Comparison of ENCODE assay signal across 18 mouse cellular contexts in the genomic region with DNA sequence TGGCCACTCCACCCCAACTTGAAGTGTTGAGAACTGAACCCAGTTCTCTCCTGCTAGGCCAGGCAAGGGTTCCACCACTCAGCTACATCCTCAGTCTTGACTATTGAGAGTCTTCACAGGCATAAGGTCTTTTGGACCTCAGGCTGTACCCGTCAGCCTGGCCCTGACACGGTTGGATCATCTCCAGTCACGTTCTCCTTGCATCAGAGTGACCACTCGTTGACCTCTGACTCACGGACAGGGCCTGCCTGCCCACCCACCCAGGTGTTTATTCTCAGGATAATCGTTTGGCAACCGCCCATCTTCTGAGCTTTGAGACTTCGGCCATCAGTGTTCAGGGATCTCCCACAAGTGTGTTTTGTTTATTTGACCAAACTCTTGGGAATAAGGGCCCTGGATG. TPM values are rescaled to one million over a fixed set of nuclear protein-coding genes. Genes with fewer than 3 reads are reported as not detected.
"Had no signal": no experiment of that assay in that cellular context is flagged by ENCODE, and none has a peak within 500 bp of the region (broad histone marks: within the 10 kb centered on the region; RNA-seq: fewer than 3 reads in every experiment).

No protein-coding gene starts in this region.

- H3K36me3 ChIP-seq: limb, embryonic 15.5 days; liver, embryonic 13.5 days; midbrain, embryonic 10.5 days; stomach, embryonic 15.5 days had no signal

- ATAC-seq: inflammation-experienced regulatory T-cells, adult 6 months; midbrain, embryonic 16.5 days had no signal

- H3K4me2 ChIP-seq: limb, embryonic 15.5 days; liver, embryonic 13.5 days; stomach, embryonic 15.5 days had no signal

- H3K4me3 ChIP-seq: limb, embryonic 15.5 days; liver, embryonic 13.5 days; midbrain, embryonic 10.5 days; stomach, embryonic 15.5 days had no signal

- DNase-seq: kidney, adult 11 months; kidney, adult 9 months; kidney, postnatal 36 days; layer of hippocampus, adult 9-11 months; layer of hippocampus, postnatal 36 days; liver, embryonic 13.5 days; lung, adult 18-20 months; right cerebral cortex, postnatal 14 days; thymus, postnatal 4 days had no signal

- H3K9ac ChIP-seq: limb, embryonic 15.5 days; liver, embryonic 13.5 days; stomach, embryonic 15.5 days had no signal

- H3K27ac ChIP-seq: kidney, postnatal 0 days; limb, embryonic 15.5 days; liver, embryonic 13.5 days; midbrain, embryonic 10.5 days; stomach, embryonic 15.5 days had no signal

- H3K9me3 ChIP-seq: limb, embryonic 15.5 days; liver, embryonic 13.5 days; stomach, embryonic 15.5 days had no signal

RNA-seq across cellular contexts. Expression of a gene that starts 3.8 kb away (rescaled TPM):
- total RNA-seq: megakaryocyte, adult 5-6 weeks had no signal
- polyA plus RNA-seq: inflammation-experienced regulatory T-cells, adult 6 months; kidney, postnatal 0 days; limb, embryonic 11.5 days; liver, embryonic 13.5 days; midbrain, embryonic 10.5 days; spleen, adult 2 months had no signal

RNA-seq across cellular contexts. Expression of a gene that starts 18.7 kb away (rescaled TPM):
- total RNA-seq: megakaryocyte, adult 5-6 weeks had no signal
- polyA plus RNA-seq: inflammation-experienced regulatory T-cells, adult 6 months; kidney, postnatal 0 days; limb, embryonic 11.5 days; midbrain, embryonic 10.5 days had no signal

RNA-seq across cellular contexts. Expression of a gene that starts 31.4 kb away (rescaled TPM):
- total RNA-seq: megakaryocyte, adult 5-6 weeks had no signal
- polyA plus RNA-seq: inflammation-experienced regulatory T-cells, adult 6 months; kidney, postnatal 0 days; limb, embryonic 11.5 days; liver, embryonic 13.5 days; spleen, adult 2 months had no signal
